Mouse (Mus musculus) testis, adult 2 months (tissue): ENCODE measurements at regions not wholly inside any gene's neighbourhood (a gene's known extent, or its start where the extent isn't known, plus 50 kb on each side); places are given as distances from the start of the nearest gene placed in this dataset.

Experiments
- CTCF ChIP-seq: fragments of 200-500 bp; IDR thresholded peaks from 2 replicates; pipeline ENCODE4 v1.5.1; 2012; ENCODE audit warnings: low read depth, mild to moderate bottlenecking, inconsistent platforms, low read length, moderate library complexity; ENCODE audit not compliant: control insufficient read depth, insufficient read depth, insufficient replicate concordance
- POLR2A ChIP-seq: fragments of 200-500 bp; IDR thresholded peaks from 2 replicates; pipeline ENCODE4 v1.6.1; 2012; ENCODE audit warnings: low read depth, mild to moderate bottlenecking, inconsistent platforms, low read length, moderate library complexity; ENCODE audit not compliant: control insufficient read depth

- TF ChIP-seq CTCF (no peak), POLR2A (no peak)
Observed at GRCm38 (mm10) chr9:40613182-40613581, 57.2 kb upstream of the Gm21915 start.
